Mouse (Mus musculus) kidney, postnatal 36 days (tissue): ENCODE measurements around the gene Man2a2.

Source experiments
- DNase-seq, 2 experiments: peaks; one replicate each; pipeline ENCODE4 v3.0.0; 2021 to 2022; ENCODE audit warnings: mixed read lengths in 2 of 2

Man2a2 gene

DNA sequence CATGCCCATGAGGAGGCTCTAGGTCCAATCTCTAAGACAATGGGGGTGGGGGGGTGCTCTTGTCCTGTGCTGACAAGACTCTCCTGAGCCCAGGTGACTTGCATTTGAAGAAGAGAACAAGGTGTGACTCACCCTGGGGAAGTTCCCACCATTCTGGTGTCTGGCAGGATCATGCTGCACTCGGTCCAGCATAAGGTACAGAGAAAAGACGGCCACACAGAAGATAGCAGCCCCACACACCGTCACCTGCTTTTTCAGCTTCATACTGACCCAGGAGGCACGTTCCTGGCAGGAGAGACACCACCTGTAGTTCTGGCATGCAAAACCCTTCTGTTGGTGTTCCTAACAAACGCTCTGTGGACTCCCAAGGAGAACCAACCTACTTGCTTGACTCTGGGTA is 1.7 kb downstream of the Man2a2 start:
- no peak for DNase-seq

- no peak for DNase-seq
These were observed 2.3 kb downstream of the Man2a2 start for GRCm38 (mm10) chr7:80368635-80369421.

DNA sequence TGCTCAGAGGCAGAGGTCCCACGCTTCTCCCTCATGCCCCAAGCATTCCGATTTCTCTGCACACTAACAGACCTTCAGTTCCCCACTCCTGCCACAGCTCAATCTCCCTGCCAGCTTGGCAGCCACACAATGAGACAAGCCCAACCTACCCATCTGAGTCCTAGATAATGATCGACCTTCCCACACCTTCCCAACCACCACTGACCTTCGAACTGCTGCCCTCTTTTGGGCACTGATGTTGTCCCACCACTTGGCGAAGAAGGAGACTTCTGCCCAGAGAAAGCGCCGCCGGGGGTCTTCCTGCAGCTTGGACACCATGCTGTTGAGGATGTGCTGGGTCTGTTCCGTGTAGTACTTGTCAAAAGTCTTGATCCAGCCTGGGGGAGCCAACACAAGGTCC is 3.2 kb downstream of the Man2a2 start:
- no peak for DNase-seq

GRCm38 (mm10) chr7:80367232-80367631 is 3.9 kb downstream of the Man2a2 start:
- no peak for DNase-seq

GRCm38 (mm10) chr7:80365759-80366158 is 5.4 kb downstream of the Man2a2 start:
- DNase-seq, result peak; percentile 50 to 63

- no peak for DNase-seq
These were observed 10.7 kb downstream of the Man2a2 start for GRCm38 (mm10) chr7:80360435-80360834.

DNA sequence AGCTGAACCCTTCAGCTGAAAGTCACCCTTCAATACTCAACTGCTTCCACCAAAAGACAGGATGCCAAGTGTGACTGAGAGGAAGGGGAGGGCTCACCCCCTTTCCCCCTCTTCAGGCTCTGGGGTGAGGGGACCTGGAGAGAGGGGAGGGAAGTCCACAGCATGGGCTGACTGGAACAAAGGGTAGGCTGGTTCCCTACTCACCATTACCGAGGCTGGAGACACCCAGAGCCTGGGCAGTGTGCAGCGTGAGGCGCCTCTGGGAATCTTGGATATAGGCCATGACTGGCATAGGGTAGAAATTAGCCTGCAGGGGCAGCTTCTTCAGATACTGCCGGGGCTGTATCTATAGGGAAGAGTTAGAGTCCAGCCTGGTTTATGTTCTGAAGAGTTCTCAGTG is 13.1 kb downstream of the Man2a2 start:
- no peak for DNase-seq

DNA sequence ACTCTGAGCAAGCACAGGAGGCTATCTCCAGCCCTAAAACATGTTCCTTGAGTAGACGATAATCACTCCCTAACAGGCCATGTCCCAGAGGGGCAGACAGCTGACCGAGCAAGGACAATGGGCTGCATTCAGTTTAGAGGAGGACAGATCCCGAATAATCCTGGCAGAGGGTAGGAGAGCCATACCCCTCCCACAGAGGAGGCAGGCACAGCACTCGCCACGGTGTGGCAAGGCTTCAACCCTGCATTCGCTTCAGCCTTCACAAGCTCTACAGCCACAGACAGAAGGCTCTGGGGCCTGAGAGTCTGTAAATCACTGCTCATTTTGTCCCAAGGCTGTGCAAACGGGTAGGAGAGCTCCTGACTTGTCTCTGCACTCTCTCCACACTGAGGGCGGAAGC is 14.0 kb downstream of the Man2a2 start:
- no peak for DNase-seq

- no peak for DNase-seq
These were observed 14.8 kb downstream of the Man2a2 start for GRCm38 (mm10) chr7:80356351-80356750.

GRCm38 (mm10) chr7:80352920-80353319 is 18.3 kb downstream of the Man2a2 start:
- DNase-seq, result no peak

GRCm38 (mm10) chr7:80350808-80351207 is 20.4 kb downstream of the Man2a2 start:
- DNase-seq, result no peak

DNA sequence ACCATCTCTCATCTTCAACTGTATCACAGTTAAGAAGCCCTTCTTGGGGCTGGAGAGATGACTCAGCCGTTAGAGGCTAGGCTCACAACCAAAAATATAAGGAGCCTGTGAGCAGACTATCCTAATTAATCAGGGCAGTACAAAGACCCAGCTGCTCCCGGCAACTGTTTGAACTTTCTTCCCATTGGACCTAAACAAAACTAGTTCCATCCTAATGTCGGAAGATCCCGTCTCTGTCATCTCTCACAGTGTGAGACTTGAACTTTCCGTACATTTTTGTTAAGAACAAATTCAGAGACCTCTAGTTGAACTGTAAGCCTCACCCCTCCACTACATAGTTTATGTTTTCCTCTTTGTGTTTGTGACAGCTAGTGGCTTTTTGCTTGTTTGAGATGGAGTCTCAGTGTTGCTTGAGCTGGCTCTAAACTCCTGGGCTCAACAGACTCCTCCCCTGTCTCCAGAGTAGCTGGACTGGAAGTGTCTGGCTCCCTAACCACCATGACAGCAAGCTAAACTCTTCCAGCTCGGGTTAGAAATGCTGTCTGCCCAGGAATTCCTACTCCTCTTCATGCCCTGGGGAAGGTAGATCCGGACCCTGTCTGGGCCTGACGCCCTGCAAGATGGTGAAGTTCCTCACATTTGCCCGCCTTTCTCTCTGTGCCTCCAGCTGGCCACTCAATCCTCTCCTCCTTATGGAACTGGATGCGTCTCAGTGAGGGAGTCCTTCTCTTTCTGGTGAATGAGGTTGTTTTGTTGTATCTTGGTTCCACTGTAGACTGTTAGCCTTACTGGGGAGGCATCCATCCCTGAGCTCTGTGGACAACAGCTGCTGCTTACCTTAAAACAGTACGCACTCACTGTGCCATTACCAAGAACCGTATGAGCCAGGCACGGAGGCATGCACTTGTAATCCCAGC is 23.2 kb downstream of the Man2a2 start:
- DNase-seq, result no peak

GRCm38 (mm10) chr7:80346830-80347229 is 24.3 kb downstream of the Man2a2 start:
- DNase-seq, result no peak

DNA sequence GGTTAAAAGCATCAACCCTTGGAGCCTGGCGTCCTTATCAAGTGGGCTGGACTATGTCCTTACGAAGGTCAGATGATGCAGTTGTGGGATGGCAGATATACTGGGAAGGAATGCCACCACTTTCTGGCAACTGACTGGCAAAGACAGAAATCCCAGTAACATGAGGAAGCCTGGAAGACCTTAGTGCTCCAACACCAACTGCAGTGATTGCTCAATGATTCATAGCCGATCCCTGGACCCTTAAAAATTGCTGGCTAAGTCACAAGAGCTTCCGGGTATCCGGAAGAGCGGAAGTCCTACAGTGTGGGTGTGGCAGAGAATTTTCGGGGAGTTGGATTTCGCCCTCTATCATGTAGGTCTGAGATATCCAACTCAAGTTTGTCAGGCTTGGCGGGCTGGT is 25.0 kb downstream of the Man2a2 start:
- no peak for DNase-seq

- DNase-seq, result peak in 1 of 2 experiments; percentile 17
These were observed 27.7 kb downstream of the Man2a2 start for GRCm38 (mm10) chr7:80343270-80344018.

DNA sequence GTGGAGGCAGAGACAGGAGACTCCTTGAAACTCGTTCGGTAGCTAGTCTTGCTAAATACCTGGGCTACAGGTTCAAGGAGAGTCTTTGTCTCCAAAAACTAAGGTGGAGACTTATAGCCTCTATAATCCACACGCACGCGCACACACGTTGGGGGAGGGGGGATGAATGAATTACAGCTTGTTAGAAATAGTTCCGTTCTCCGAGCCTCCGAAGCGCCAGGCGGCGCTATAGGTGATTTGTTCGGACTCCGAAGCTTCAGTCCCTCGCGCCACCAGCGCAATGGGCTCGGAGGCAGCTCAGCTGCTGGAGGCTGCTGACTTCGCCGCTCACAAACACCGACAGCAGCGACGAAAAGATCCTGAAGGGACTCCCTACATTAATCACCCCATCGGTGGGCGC is 28.3 kb downstream of the Man2a2 start, which contains the start of gene Hddc3:
TSS of gene Hddc3 (plus strand) at position 247 of the 400 bp plus-strand sequence.
- DNase-seq, result peak; percentile 95 to 98

DNA sequence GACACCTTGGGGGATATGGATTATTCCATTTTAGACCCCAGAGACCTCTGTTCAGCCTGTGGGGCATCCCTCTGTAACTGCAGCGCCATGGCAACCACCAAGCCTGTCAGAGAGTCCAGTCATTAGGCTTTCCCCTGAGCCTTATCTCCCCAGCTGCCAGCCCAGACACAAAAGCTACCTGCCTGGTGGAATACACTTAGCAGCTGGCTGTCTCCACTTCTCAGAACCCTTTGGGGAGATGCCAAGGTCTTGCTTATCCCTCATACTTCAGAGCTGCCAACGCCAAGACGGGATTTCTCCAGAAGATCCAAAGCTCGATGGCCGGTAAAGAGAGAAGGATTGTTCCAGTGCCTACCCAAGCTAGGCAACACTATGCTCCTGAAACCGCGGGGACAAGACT is 29.4 kb downstream of the Man2a2 start:
- DNase-seq, result no peak

- peak; percentile 79 to 81 for DNase-seq
These were observed 30.4 kb downstream of the Man2a2 start, which contains the start of gene Unc45a for GRCm38 (mm10) chr7:80340793-80341192. Gene Unc45a, minus strand, starts transcription at chr7:80341005.

DNA sequence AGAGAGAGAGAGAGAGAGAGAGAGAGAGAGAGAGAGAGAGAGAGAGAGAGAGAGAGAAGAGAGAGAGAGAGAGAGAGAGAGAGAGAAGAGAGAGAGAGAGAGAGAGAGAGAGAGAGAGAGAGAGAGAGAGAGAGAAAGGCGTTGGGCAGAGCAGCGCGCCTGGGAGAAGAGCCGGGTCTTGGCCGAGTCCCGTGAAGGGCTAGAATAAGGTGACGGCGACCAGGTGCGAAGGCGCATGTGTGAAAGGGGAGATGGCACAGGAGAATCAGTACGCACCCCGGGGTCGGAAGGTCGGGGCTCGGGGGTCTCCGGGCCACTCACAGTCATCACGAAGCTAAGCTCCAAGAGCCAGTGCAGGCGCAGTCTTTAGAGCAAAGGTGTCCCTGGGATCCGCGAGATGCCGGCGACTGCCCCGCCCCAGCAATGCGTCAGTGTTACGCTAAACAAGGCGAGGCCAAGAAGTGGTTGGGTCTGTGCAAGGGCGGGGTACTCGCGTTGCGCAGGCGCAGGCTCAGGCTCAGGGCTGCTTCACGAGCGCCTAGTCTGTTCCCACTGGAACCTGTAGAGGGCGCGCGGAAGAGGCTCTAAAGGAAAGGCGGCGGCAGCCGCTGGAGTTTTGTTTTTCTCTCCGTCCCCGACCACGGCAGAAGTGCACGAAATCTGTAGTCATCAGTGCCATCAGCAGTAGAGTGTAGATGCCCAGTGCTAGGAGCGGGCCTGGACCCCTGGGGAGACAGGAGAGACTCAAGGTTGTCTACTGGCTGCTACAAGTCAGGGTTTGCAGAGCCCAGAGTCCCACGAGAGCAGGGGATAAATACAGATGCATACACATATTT is 31.2 kb downstream of the Man2a2 start:
- DNase-seq, result peak; percentile 99

GRCm38 (mm10) chr7:80339371-80339770 is 31.8 kb downstream of the Man2a2 start:
- DNase-seq, result peak; percentile 13 to 55

GRCm38 (mm10) chr7:80336932-80337331 is 34.2 kb downstream of the Man2a2 start:
- DNase-seq, result no peak

- DNase-seq, result no peak
These were observed 36.3 kb downstream of the Man2a2 start for GRCm38 (mm10) chr7:80334848-80335247.
